Mouse (Mus musculus) kidney, embryonic 14.5 days (tissue): Measurements from ENCODE around the gene Phactr3. TPM values are rescaled to one million over a fixed set of nuclear protein-coding genes. Genes with fewer than 3 reads are reported as not detected.

Experiments
- ATAC-seq: fragments of 200-750 bp; cut with Nextera tagmentation; 2 replicates; pipeline ENCODE4 v1.8.0; 2017; ENCODE audit warnings: moderate number of reproducible peaks, mild to moderate bottlenecking, moderate TSS enrichment, moderate library complexity; ENCODE audit not compliant: low FRiP score, low TSS enrichment
- H3K27ac ChIP-seq: fragments of 300-500 bp; sonication (generic); 2 replicates; pipeline ENCODE4 v1.5.1; 2014; ENCODE audit warnings: low read depth, mild to moderate bottlenecking, low read length, moderate library complexity, mixed read lengths
- H3K27me3 ChIP-seq: fragments of 300-500 bp; sonication (generic); 2 replicates; pipeline ENCODE4 v1.6.1; 2014; ENCODE audit warnings: mild to moderate bottlenecking, low read length; ENCODE audit not compliant: control insufficient read depth, insufficient read depth
- H3K36me3 ChIP-seq: fragments of 300-500 bp; sonication (generic); 2 replicates; pipeline ENCODE4 v1.6.1; 2014; ENCODE audit warnings: low read length, mixed read lengths; ENCODE audit not compliant: control insufficient read depth, insufficient read depth
- H3K4me1 ChIP-seq: fragments of 300-500 bp; sonication (generic); 2 replicates; pipeline ENCODE4 v1.6.1; 2014; ENCODE audit warnings: low read length, mixed read lengths; ENCODE audit not compliant: control insufficient read depth, insufficient read depth
- H3K4me2 ChIP-seq: fragments of 300-500 bp; sonication (generic); replicated peaks from 2 replicates; pipeline ENCODE4 v1.6.1; 2014; ENCODE audit warnings: low read depth, mild to moderate bottlenecking, low read length
- H3K4me3 ChIP-seq: fragments of 300-500 bp; sonication (generic); 2 replicates; pipeline ENCODE4 v1.5.1; 2014; ENCODE audit warnings: mild to moderate bottlenecking, low read length
- H3K9ac ChIP-seq: fragments of 300-500 bp; sonication (generic); 2 replicates; pipeline ENCODE4 v1.6.1; 2014; ENCODE audit warnings: low read depth, mild to moderate bottlenecking, low read length, moderate library complexity
- H3K9me3 ChIP-seq: fragments of 300-500 bp; sonication (generic); 2 replicates; pipeline ENCODE4 v1.6.1; 2016; ENCODE audit warnings: low read length; ENCODE audit not compliant: control insufficient read depth
- WGBS: fragments of 180-500 bp; shearing (Covaris S2); extraction: QIAGEN DNeasy Blood & Tissue Kit; methylation state at CpG from one replicate; pipeline ENCODE4 v1.1.7; 2014; 5-methylcytosine and 5-hydroxymethylcytosine counted together
- polyA plus RNA-seq: library from polyadenylated mRNA; unstranded; fragments of >200 nt; fragmentation: Nextera tagmentation; extraction: Ambion mirVana; gene quantifications from 2 replicates; pipeline ENCODE4 v1.2.1, GENCODE M21; 2014

The Phactr3 gene
- polyA plus RNA-seq, 1 experiment from 2014 or later: 0.95 TPM

DNA sequence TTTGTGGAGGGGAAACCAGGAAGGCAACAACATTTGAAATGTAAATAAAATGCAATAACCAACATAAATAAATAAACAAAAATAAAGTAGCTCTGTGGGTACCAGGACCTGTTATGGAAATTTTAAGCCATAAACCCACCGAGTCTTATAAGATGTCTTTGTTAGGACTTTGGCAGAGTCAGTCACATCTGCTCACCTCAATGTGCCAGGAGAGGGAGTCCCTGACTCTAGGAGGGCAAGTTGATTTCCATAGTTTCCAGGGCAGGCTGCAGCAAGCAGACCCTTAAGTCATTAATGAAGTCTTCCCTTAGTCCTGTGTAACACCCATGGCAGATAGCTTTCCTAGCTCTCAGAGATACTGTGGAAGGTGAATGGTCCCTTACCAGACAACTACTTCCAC lies 25.1 kb downstream of the Phactr3 start:
- H3K9ac ChIP-seq: no peak overlapping the region
- no peak overlapping the region for H3K4me2 ChIP-seq
- ATAC-seq: no peak
- no peaks in the 10 kb centered on the region for H3K9me3 ChIP-seq
- WGBS: 41% methylated on average over 1 of the region's 1 CpGs
- peaks cover 23% of the 10 kb centered on the region for H3K27me3 ChIP-seq
- H3K4me1 ChIP-seq: no peaks in the 10 kb centered on the region
- H3K27ac ChIP-seq: no peak overlapping the region
- no peaks in the 10 kb centered on the region for H3K36me3 ChIP-seq
- H3K4me3 ChIP-seq: no peak overlapping the region

DNA sequence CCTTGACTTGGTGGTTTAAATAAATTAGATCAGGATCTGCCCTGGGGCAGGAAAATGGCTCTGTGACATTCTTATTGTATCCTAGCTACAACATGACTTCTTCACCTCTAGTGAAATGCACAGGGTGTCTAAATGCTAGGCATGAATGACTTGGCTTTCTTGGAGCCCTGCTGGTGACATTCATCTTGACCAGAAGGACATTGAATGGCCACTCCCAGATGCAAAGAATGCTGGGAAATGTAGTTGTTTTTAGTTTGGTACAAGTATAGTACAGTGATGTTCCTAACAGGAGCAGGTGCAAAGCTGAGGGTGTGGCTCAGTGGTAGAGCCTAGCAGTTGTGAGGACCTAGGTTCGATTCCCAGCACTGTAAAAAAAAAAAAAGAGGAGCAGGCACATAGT lies 30.5 kb downstream of the Phactr3 start:
- 67% methylated on average over 1 of the region's 1 CpGs for WGBS
- ATAC-seq: no peak
- Histone ChIP-seq H3K4me1 (no peaks in the 10 kb centered on the region), H3K9ac (no peak overlapping the region), H3K4me3 (no peak overlapping the region), H3K4me2 (no peak overlapping the region), H3K27ac (no peak overlapping the region), H3K27me3 (no peaks in the 10 kb centered on the region), H3K9me3 (no peaks in the 10 kb centered on the region), H3K36me3 (no peaks in the 10 kb centered on the region)

DNA sequence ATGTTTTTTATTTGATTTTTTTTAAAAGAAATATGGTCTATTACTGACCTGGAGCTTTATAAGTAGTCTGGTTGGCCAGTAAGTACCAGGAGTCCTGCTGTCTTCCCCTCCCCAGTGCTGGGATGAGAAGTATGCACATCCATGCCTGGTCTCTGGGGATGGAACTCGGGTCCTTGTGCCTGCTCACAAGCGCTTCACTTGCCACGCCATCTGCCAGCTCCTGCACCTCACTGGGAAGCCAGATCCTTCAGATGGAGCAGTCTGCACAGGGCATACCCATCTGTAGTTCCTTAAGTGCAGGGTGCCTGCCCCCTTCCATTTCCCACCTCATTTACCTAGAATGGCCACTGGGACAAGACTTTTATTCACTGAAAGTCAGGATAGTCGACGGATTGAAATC lies 31.9 kb downstream of the Phactr3 start:
- no peaks in the 10 kb centered on the region for H3K4me1 ChIP-seq
- H3K27ac ChIP-seq: no peak overlapping the region
- no peaks in the 10 kb centered on the region for H3K9me3 ChIP-seq
- H3K36me3 ChIP-seq: no peaks in the 10 kb centered on the region
- WGBS: 87% methylated on average over 5 of the region's 5 CpGs
- no peak overlapping the region for H3K4me3 ChIP-seq
- no peak for ATAC-seq
- H3K9ac ChIP-seq: no peak overlapping the region
- no peak overlapping the region for H3K4me2 ChIP-seq
- H3K27me3 ChIP-seq: no peaks in the 10 kb centered on the region

GRCm38 (mm10) chr2:178153601-178154000 lies 34.8 kb downstream of the Phactr3 start:
- H3K4me1 ChIP-seq: no peaks in the 10 kb centered on the region

DNA sequence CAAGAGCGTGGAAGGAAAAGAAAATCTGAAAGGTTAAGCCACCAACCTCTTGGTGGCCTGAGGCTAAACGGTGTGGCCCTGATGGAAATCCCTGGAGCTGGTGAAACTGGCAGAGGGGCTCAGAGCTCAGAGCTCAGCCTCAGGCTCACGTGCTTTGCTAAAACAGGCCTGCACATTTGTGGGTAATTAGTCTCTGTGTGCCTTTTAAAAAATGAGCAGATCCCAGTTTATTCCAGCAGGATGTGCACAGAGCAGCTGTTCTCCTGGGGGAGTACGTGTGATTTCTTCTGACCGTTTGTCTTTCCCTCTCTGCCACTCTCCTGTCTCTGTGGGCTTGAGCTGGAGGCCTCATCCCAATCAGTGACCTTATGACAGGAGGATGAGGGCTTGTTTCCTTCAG lies 35.4 kb downstream of the Phactr3 start:
- no peaks in the 10 kb centered on the region for H3K9me3 ChIP-seq
- WGBS: 68% methylated on average over 5 of the region's 5 CpGs
- no peaks in the 10 kb centered on the region for H3K36me3 ChIP-seq
- H3K9ac ChIP-seq: no peak overlapping the region
- H3K4me2 ChIP-seq: no peak overlapping the region
- H3K27me3 ChIP-seq: no peaks in the 10 kb centered on the region
- H3K4me3 ChIP-seq: no peak overlapping the region
- no peak for ATAC-seq
- no peaks in the 10 kb centered on the region for H3K4me1 ChIP-seq
- H3K27ac ChIP-seq: no peak overlapping the region

More at GRCm38 (mm10) chr2:178153601-178154000, 34.8 kb downstream of the Phactr3 start:
- Histone ChIP-seq H3K27ac (no peak overlapping the region), H3K4me3 (no peak overlapping the region), H3K4me2 (no peak overlapping the region), H3K27me3 (no peaks in the 10 kb centered on the region), H3K9ac (no peak overlapping the region), H3K36me3 (no peaks in the 10 kb centered on the region), H3K9me3 (no peaks in the 10 kb centered on the region)
- 87% methylated on average over 2 of the region's 2 CpGs for WGBS
- ATAC-seq: no peak

DNA sequence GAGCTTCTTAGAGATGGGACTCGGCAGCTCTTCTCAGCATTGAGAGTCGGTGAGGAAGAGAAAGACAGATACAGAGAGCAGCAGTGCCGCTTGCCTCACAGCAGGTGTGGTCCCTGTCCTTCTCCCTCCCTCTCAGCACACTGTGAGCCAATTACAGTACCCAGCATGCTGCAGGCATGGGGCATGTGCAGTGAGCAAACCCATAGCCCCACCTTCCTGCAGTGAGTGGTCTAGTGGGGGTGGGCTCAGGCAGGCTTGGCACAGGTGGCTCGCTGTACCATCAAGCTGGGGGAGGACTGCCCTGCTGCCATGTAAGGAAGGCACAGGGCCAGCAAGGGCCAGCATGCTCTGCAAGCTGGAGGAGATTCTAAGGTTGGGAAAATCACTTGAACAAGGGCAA lies 35.8 kb downstream of the Phactr3 start:
- H3K27ac ChIP-seq: no peak overlapping the region
- WGBS: 58% methylated on average over 4 of the region's 4 CpGs

GRCm38 (mm10) chr2:178155176-178155916 lies 36.6 kb downstream of the Phactr3 start:
- Histone ChIP-seq H3K9ac (no peak overlapping the region), H3K4me3 (no peak overlapping the region), H3K27ac (no peak overlapping the region), H3K27me3 (no peaks in the 10 kb centered on the region), H3K9me3 (no peaks in the 10 kb centered on the region), H3K4me2 (no peak overlapping the region), H3K36me3 (no peaks in the 10 kb centered on the region), H3K4me1 (no peaks in the 10 kb centered on the region)
- no peak for ATAC-seq
- WGBS: 85% methylated on average over 8 of the region's 8 CpGs

More for the DNA sequence above, 35.8 kb downstream of the Phactr3 start:
- Histone ChIP-seq H3K4me3 (no peak overlapping the region), H3K9ac (no peak overlapping the region), H3K27me3 (no peaks in the 10 kb centered on the region), H3K4me2 (no peak overlapping the region), H3K4me1 (no peaks in the 10 kb centered on the region), H3K36me3 (no peaks in the 10 kb centered on the region), H3K9me3 (no peaks in the 10 kb centered on the region)
- 0 out of 2 replicates have a peak, but pooled peaks have one; percentile 57 for ATAC-seq

DNA sequence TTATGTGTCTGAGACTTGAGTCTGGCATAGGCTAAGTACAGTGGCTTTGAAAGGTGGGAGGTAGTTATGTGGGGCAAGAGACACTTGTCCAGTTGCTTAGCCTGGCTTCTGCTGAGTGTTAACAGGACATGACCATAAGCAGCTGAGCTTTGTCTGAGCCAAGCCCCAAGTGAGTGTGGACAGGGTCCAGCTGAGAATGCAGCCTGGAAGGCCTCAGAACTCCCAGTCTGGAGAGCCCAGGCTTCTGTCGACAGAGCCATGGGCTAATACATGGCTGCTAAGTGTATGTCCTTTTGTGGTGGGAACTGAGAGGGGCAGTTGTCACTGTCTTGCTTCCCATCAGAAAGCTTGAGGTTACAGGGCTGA lies 37.1 kb downstream of the Phactr3 start:
- Histone ChIP-seq H3K4me1 (no peaks in the 10 kb centered on the region), H3K36me3 (no peaks in the 10 kb centered on the region), H3K27me3 (no peaks in the 10 kb centered on the region), H3K4me3 (no peak overlapping the region), H3K9me3 (no peaks in the 10 kb centered on the region), H3K4me2 (no peak overlapping the region), H3K27ac (no peak overlapping the region), H3K9ac (no peak overlapping the region)
- no peak for ATAC-seq
- 50% methylated on average over 1 of the region's 1 CpGs for WGBS

- no peak overlapping the region for H3K4me3 ChIP-seq
- H3K4me2 ChIP-seq: no peak overlapping the region
- H3K27me3 ChIP-seq: no peaks in the 10 kb centered on the region
- H3K4me1 ChIP-seq: no peaks in the 10 kb centered on the region
- no peaks in the 10 kb centered on the region for H3K9me3 ChIP-seq
- WGBS: 85% methylated on average over 12 of the region's 12 CpGs
- no peak overlapping the region for H3K9ac ChIP-seq
- no peak overlapping the region for H3K27ac ChIP-seq
- ATAC-seq: no peak
- no peaks in the 10 kb centered on the region for H3K36me3 ChIP-seq
Measured at GRCm38 (mm10) chr2:178158936-178159335, 40.2 kb downstream of the Phactr3 start.
